Mouse (Mus musculus) regulatory T cell (primary cell): Measurements from ENCODE around the gene Jam3.

Experiments
- in situ Hi-C: fragments of 300-600 bp; cut with MboI, MseI; formaldehyde crosslinking; loops from one replicate; pipeline ENCODE4 v1.15.1; 2025; ENCODE audit warnings: high pct_unique_total_duplicates

The Jam3 gene

GRCm38 (mm10) chr9:27154763-27155530, at the start of gene Jam3:
Gene Jam3 (minus strand): TSS chr9:27155421.
- in situ Hi-C loops = no loop called here

GRCm38 (mm10) chr9:27204201-27204600, 49.0 kb upstream of the Jam3 start:
- in situ Hi-C loops = no loop called here

GRCm38 (mm10) chr9:27203134-27203533, 47.9 kb upstream of the Jam3 start:
- in situ Hi-C loops = no loop called here

GRCm38 (mm10) chr9:27201472-27202219, 46.4 kb upstream of the Jam3 start:
- in situ Hi-C loops = no loop called here

- in situ Hi-C loops = loop anchor here (10.0 kb wide), 1 partner anchor 999 kb away; no protein-coding TSS in a partner anchor
These were observed 38.4 kb upstream of the Jam3 start for GRCm38 (mm10) chr9:27193592-27194080.

- in situ Hi-C loops = loop anchor here (10.0 kb wide), 1 partner anchor 998 kb away; no protein-coding TSS in a partner anchor
These were observed 37.8 kb upstream of the Jam3 start for GRCm38 (mm10) chr9:27192761-27193591.

GRCm38 (mm10) chr9:27192001-27192760, 37.0 kb upstream of the Jam3 start:
- in situ Hi-C loops = loop anchor here (10.0 kb wide), 1 partner anchor 997 kb away; no protein-coding TSS in a partner anchor

GRCm38 (mm10) chr9:27191501-27191981, 36.3 kb upstream of the Jam3 start:
- in situ Hi-C loops = loop anchor here (10.0 kb wide), 1 partner anchor 997 kb away; no protein-coding TSS in a partner anchor

GRCm38 (mm10) chr9:27190461-27190860, 35.2 kb upstream of the Jam3 start:
- in situ Hi-C loops = loop anchor here (10.0 kb wide), 1 partner anchor 996 kb away; no protein-coding TSS in a partner anchor

- in situ Hi-C loops = no loop called here
These were observed 34.1 kb upstream of the Jam3 start for GRCm38 (mm10) chr9:27189306-27189705.

GRCm38 (mm10) chr9:27188677-27189241, 33.5 kb upstream of the Jam3 start:
- in situ Hi-C loops = no loop called here

- in situ Hi-C loops = no loop called here
These were observed 30.6 kb upstream of the Jam3 start for GRCm38 (mm10) chr9:27185820-27186219.

GRCm38 (mm10) chr9:27182087-27182486, 26.9 kb upstream of the Jam3 start:
- in situ Hi-C loops = no loop called here

- in situ Hi-C loops = no loop called here
These were observed 25.3 kb upstream of the Jam3 start for GRCm38 (mm10) chr9:27180492-27180891.

- in situ Hi-C loops = no loop called here
These were observed 23.7 kb upstream of the Jam3 start for GRCm38 (mm10) chr9:27178935-27179334.

- in situ Hi-C loops = no loop called here
These were observed 20.9 kb upstream of the Jam3 start for GRCm38 (mm10) chr9:27176154-27176553.

- in situ Hi-C loops = no loop called here
These were observed 20.5 kb upstream of the Jam3 start for GRCm38 (mm10) chr9:27175682-27176081.

GRCm38 (mm10) chr9:27175241-27175640, 20.0 kb upstream of the Jam3 start:
- in situ Hi-C loops = no loop called here

GRCm38 (mm10) chr9:27174079-27174478, 18.9 kb upstream of the Jam3 start:
- in situ Hi-C loops = no loop called here

- in situ Hi-C loops = no loop called here
These were observed 18.4 kb upstream of the Jam3 start for GRCm38 (mm10) chr9:27173646-27174045.
